Mouse (Mus musculus): ENCODE measurements at regions not wholly inside any gene's neighbourhood (a gene's known extent, or its start where the extent isn't known, plus 50 kb on each side); places are given as distances from the start of the nearest gene placed in this dataset.
A peak's percentile ranks its signal among the peaks of the same experiment; 100 is the strongest.

- DNase-seq = no peak
Measured at GRCm38 (mm10) chr6:140934286-140934685, 205.2 kb downstream of the Gm11077 start.

GRCm38 (mm10) chr6:140938025-140938424, 208.9 kb downstream of the Gm11077 start:
- no peak for DNase-seq

GRCm38 (mm10) chr6:140946720-140947119, 217.6 kb downstream of the Gm11077 start:
- DNase-seq = no peak

- DNase-seq = no peak
Measured at GRCm38 (mm10) chr6:140950483-140950882, 221.4 kb downstream of the Gm11077 start.

GRCm38 (mm10) chr6:140953256-140953655, 224.2 kb downstream of the Gm11077 start:
- DNase-seq = no peak

GRCm38 (mm10) chr6:140953721-140954120, 224.6 kb downstream of the Gm11077 start:
- no peak for DNase-seq

GRCm38 (mm10) chr6:140955751-140956521, 226.9 kb downstream of the Gm11077 start:
- no peak for DNase-seq

- DNase-seq = no peak
Measured at GRCm38 (mm10) chr6:140956522-140956863, 227.4 kb downstream of the Gm11077 start.

- no peak for DNase-seq
Measured at GRCm38 (mm10) chr6:140961987-140962386, 232.9 kb downstream of the Gm11077 start.

- DNase-seq = no peak
Measured at GRCm38 (mm10) chr6:140962563-140962962, 233.5 kb downstream of the Gm11077 start.

- DNase-seq = no peak
Measured at GRCm38 (mm10) chr6:140973732-140974131, 244.6 kb downstream of the Gm11077 start.

- no peak for DNase-seq
Measured at GRCm38 (mm10) chr6:140976989-140977388, 247.9 kb downstream of the Gm11077 start.

- DNase-seq = no peak
Measured at GRCm38 (mm10) chr6:140983610-140984009, 254.5 kb downstream of the Gm11077 start.

GRCm38 (mm10) chr6:140984249-140984648, 255.2 kb downstream of the Gm11077 start:
- no peak for DNase-seq

- peak; percentile 18 for DNase-seq
Measured at GRCm38 (mm10) chr6:140993643-140994580, 255.2 kb upstream of the Pde3a start.

- DNase-seq = peak; percentile 37
Measured at GRCm38 (mm10) chr6:140995340-140996135, 253.5 kb upstream of the Pde3a start.

- no peak for DNase-seq
Measured at GRCm38 (mm10) chr6:140998069-140998468, 251.0 kb upstream of the Pde3a start.

GRCm38 (mm10) chr6:141000552-141000951, 248.5 kb upstream of the Pde3a start:
- no peak for DNase-seq

GRCm38 (mm10) chr6:141001306-141001705, 247.8 kb upstream of the Pde3a start:
- DNase-seq = no peak

GRCm38 (mm10) chr6:141015055-141015681, 233.9 kb upstream of the Pde3a start:
- DNase-seq = no peak

- no peak for DNase-seq
Measured at GRCm38 (mm10) chr6:141023501-141023900, 225.6 kb upstream of the Pde3a start.

GRCm38 (mm10) chr6:141027353-141027752, 221.7 kb upstream of the Pde3a start:
- no peak for DNase-seq

Data from adrenal gland, postnatal 14 days (tissue).